Mouse (Mus musculus): ENCODE data around the gene Galnt7. TPM values are rescaled to one million over a fixed set of nuclear protein-coding genes. Genes with fewer than 3 reads are reported as not detected.

The Galnt7 gene
- polyA plus RNA-seq, 1 experiment from 2014 or later, result 10.0 TPM

- H3K9me3 ChIP-seq (replicated peaks), result no peaks in the 10 kb centered on the region
- H3K4me3 ChIP-seq, result no peak overlapping the region
- H3K36me3 ChIP-seq, result no peaks in the 10 kb centered on the region
- peaks cover 46% of the 10 kb centered on the region for H3K4me1 ChIP-seq
- no peak for ATAC-seq
- no peak overlapping the region for H3K9ac ChIP-seq
- no peak overlapping the region for H3K27ac ChIP-seq
- no peak overlapping the region for H3K4me2 ChIP-seq
- H3K27me3 ChIP-seq (replicated peaks), result no peaks in the 10 kb centered on the region
- WGBS (ENCODE audit: insufficient replicate concordance), result 70% methylated on average over 6 of the region's 6 CpGs
Measured at GRCm38 (mm10) chr8:57650216-57650615, 2.6 kb downstream of the Galnt7 start.

DNA sequence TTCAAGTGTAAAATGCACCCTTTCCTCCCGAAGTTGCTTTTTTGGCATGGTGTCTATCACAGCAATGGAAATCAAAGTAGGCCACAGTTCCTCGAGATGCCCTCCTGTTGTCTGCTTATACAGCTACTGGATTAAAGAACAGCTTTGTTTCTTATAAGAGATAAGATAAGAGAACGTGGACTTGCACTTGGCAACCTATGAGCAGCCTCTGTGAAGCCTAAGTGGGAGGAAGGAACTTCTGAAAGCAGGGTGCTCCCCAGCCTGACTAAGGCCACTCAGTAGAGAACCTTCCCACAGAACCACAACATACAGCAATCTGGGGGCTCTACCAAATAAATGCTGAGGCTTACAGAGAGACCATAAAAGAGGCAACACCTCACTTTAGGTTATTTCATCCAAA lies 5.3 kb downstream of the Galnt7 start:
- no peak overlapping the region for H3K27ac ChIP-seq
- H3K4me3 ChIP-seq, result no peak overlapping the region
- no peaks in the 10 kb centered on the region for H3K27me3 ChIP-seq (replicated peaks)
- H3K9ac ChIP-seq, result no peak overlapping the region
- no peak overlapping the region for H3K4me2 ChIP-seq
- no peaks in the 10 kb centered on the region for H3K36me3 ChIP-seq
- ATAC-seq, result no peak
- peaks cover 41% of the 10 kb centered on the region for H3K4me1 ChIP-seq
- H3K9me3 ChIP-seq (replicated peaks), result no peaks in the 10 kb centered on the region
- WGBS (ENCODE audit: insufficient replicate concordance), result 26% methylated on average over 3 of the region's 3 CpGs

DNA sequence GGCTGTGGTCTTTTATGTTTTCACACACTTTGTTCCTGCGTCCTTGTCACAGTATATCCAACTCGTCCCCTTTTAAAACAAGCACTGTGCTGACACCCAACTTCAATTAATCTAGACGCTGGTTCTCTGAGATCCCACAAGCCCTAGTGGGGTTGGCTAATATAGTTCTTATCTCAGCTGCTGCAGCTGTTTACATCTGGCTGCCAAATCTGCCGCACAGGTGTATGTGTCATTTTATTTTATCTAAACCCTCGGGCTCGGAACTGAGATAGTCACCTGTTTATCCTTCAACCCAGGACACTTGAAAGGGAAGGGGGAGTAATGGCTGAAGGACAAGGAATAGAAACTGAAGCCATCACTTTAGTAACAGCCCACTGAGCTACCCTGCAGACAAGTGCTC lies 8.6 kb downstream of the Galnt7 start:
- no peak overlapping the region for H3K4me2 ChIP-seq
- ATAC-seq, result peak; percentile 42; the same call in 1 of the 2 replicates
- H3K4me3 ChIP-seq, result no peak overlapping the region
- 40% methylated on average over 6 of the region's 6 CpGs for WGBS (ENCODE audit: insufficient replicate concordance)
- H3K9ac ChIP-seq, result no peak overlapping the region
- H3K27ac ChIP-seq, result no peak overlapping the region
- peaks cover 40% of the 10 kb centered on the region for H3K4me1 ChIP-seq
- H3K9me3 ChIP-seq (replicated peaks), result no peaks in the 10 kb centered on the region
- no peaks in the 10 kb centered on the region for H3K27me3 ChIP-seq (replicated peaks)
- H3K36me3 ChIP-seq, result no peaks in the 10 kb centered on the region

- Histone ChIP-seq H3K27ac (no peak overlapping the region), H3K4me1 (peaks cover 44% of the 10 kb centered on the region), H3K9me3 (replicated peaks) (no peaks in the 10 kb centered on the region), H3K27me3 (replicated peaks) (no peaks in the 10 kb centered on the region), H3K9ac (no peak overlapping the region), H3K36me3 (no peaks in the 10 kb centered on the region), H3K4me2 (no peak overlapping the region), H3K4me3 (no peak overlapping the region)
- ATAC-seq, result no peak
- WGBS (ENCODE audit: insufficient replicate concordance), result 85% methylated on average over 5 of the region's 5 CpGs
Measured at GRCm38 (mm10) chr8:57642722-57643121, 10.1 kb downstream of the Galnt7 start.

- ATAC-seq, result no peak
- no peaks in the 10 kb centered on the region for H3K27me3 ChIP-seq (replicated peaks)
- H3K27ac ChIP-seq, result no peak overlapping the region
- WGBS (ENCODE audit: insufficient replicate concordance), result 67% methylated on average over 6 of the region's 6 CpGs
- H3K9me3 ChIP-seq (replicated peaks), result no peaks in the 10 kb centered on the region
- no peak overlapping the region for H3K4me2 ChIP-seq
- H3K9ac ChIP-seq, result no peak overlapping the region
- peaks cover 49% of the 10 kb centered on the region for H3K4me1 ChIP-seq
- no peak overlapping the region for H3K4me3 ChIP-seq
- no peaks in the 10 kb centered on the region for H3K36me3 ChIP-seq
Measured at GRCm38 (mm10) chr8:57638925-57639324, 13.9 kb downstream of the Galnt7 start.

GRCm38 (mm10) chr8:57637599-57638280 lies 15.1 kb downstream of the Galnt7 start:
- no peak overlapping the region for H3K27ac ChIP-seq
- no peaks in the 10 kb centered on the region for H3K9me3 ChIP-seq (replicated peaks)
- WGBS (ENCODE audit: insufficient replicate concordance), result 35% methylated on average over 15 of the region's 15 CpGs
- ATAC-seq, result no peak; the same call in 1 of the 2 replicates
- no peaks in the 10 kb centered on the region for H3K36me3 ChIP-seq
- H3K4me1 ChIP-seq, result peaks cover 47% of the 10 kb centered on the region
- H3K4me3 ChIP-seq, result no peak overlapping the region
- peak overlapping the region; percentile 45 for H3K4me2 ChIP-seq
- no peak overlapping the region for H3K9ac ChIP-seq
- H3K27me3 ChIP-seq (replicated peaks), result no peaks in the 10 kb centered on the region

GRCm38 (mm10) chr8:57636698-57637097 lies 16.1 kb downstream of the Galnt7 start:
- H3K4me1 ChIP-seq, result peaks cover 40% of the 10 kb centered on the region
- ATAC-seq, result no peak
- H3K27ac ChIP-seq, result 0 out of 2 replicates have a peak overlapping the region, but pooled peaks have one; percentile 13
- H3K9ac ChIP-seq, result no peak overlapping the region
- 43% methylated on average over 11 of the region's 11 CpGs for WGBS (ENCODE audit: insufficient replicate concordance)
- H3K27me3 ChIP-seq (replicated peaks), result no peaks in the 10 kb centered on the region
- peak overlapping the region; percentile 8; the same call in 1 of the 2 replicates for H3K4me2 ChIP-seq
- no peaks in the 10 kb centered on the region for H3K36me3 ChIP-seq
- no peak overlapping the region for H3K4me3 ChIP-seq
- no peaks in the 10 kb centered on the region for H3K9me3 ChIP-seq (replicated peaks)

DNA sequence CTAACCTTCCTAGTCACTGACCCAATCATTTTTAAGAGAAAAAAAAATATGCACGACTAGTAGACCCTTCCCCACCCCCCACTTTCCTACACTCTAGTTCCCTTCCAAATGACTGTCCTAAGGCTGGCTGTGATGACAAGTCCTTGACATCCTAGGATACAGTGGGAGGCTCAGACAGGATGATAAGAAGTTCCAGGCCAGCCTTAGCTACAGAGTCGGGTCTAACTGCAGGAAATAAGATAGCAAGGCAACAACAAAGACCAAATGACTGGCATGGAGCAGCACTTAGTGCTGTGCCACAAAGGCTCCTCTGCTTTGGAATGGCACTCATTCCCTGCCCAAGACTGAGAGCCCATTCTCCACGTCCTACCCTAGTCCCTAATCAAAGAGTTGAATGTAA lies 16.6 kb downstream of the Galnt7 start:
- Histone ChIP-seq H3K9me3 (replicated peaks) (no peaks in the 10 kb centered on the region), H3K4me3 (no peak overlapping the region), H3K4me1 (peaks cover 39% of the 10 kb centered on the region), H3K27me3 (replicated peaks) (no peaks in the 10 kb centered on the region), H3K27ac (no peak overlapping the region), H3K4me2 (no peak overlapping the region), H3K9ac (no peak overlapping the region), H3K36me3 (no peaks in the 10 kb centered on the region)
- 0 out of 2 replicates have a peak, but pooled peaks have one; percentile 30 for ATAC-seq
- 15% methylated on average over 3 of the region's 3 CpGs for WGBS (ENCODE audit: insufficient replicate concordance)

GRCm38 (mm10) chr8:57631780-57632179 lies 21.1 kb downstream of the Galnt7 start:
- no peak for ATAC-seq
- no peak overlapping the region for H3K4me3 ChIP-seq
- H3K27me3 ChIP-seq (replicated peaks), result no peaks in the 10 kb centered on the region
- H3K9me3 ChIP-seq (replicated peaks), result no peaks in the 10 kb centered on the region
- H3K4me2 ChIP-seq, result no peak overlapping the region
- WGBS (ENCODE audit: insufficient replicate concordance), result 84% methylated on average over 7 of the region's 7 CpGs
- H3K36me3 ChIP-seq, result no peaks in the 10 kb centered on the region
- peaks cover 55% of the 10 kb centered on the region for H3K4me1 ChIP-seq
- H3K27ac ChIP-seq, result no peak overlapping the region
- no peak overlapping the region for H3K9ac ChIP-seq

- 67% methylated on average over 8 of the region's 8 CpGs for WGBS (ENCODE audit: insufficient replicate concordance)
- no peak overlapping the region for H3K9ac ChIP-seq
Measured at GRCm38 (mm10) chr8:57630148-57630547, 22.7 kb downstream of the Galnt7 start.

GRCm38 (mm10) chr8:57628787-57629664 lies 23.8 kb downstream of the Galnt7 start:
- peak; percentile 89 for ATAC-seq
- 53% methylated on average over 6 of the region's 6 CpGs for WGBS (ENCODE audit: insufficient replicate concordance)
- peak overlapping the region; percentile 28 for H3K4me2 ChIP-seq
- no peaks in the 10 kb centered on the region for H3K9me3 ChIP-seq (replicated peaks)
- peak overlapping the region; percentile 27 for H3K27ac ChIP-seq
- no peak overlapping the region for H3K9ac ChIP-seq
- peaks cover 48% of the 10 kb centered on the region for H3K4me1 ChIP-seq
- H3K27me3 ChIP-seq (replicated peaks), result no peaks in the 10 kb centered on the region
- no peak overlapping the region for H3K4me3 ChIP-seq
- no peaks in the 10 kb centered on the region for H3K36me3 ChIP-seq

More at GRCm38 (mm10) chr8:57630148-57630547, 22.7 kb downstream of the Galnt7 start:
- Histone ChIP-seq H3K4me2 (no peak overlapping the region), H3K4me3 (no peak overlapping the region), H3K9me3 (replicated peaks) (no peaks in the 10 kb centered on the region), H3K4me1 (peaks cover 48% of the 10 kb centered on the region), H3K27ac (no peak overlapping the region), H3K27me3 (replicated peaks) (no peaks in the 10 kb centered on the region), H3K36me3 (no peaks in the 10 kb centered on the region)
- no peak for ATAC-seq

Data from liver, embryonic 12.5 days (tissue).